Mouse (Mus musculus): ENCODE results near the gene Olfr1211.

- TF ChIP-seq CTCF (IDR thresholded peaks at IDR 0.05; ENCODE audit: insufficient read depth, low read length) (no peak), POLR2A (IDR thresholded peaks at IDR 0.05; ENCODE audit: borderline replicate concordance, extremely low read depth, low read depth, low read length) (no peak)
Observed at GRCm38 (mm10) chr2:88953669-88954068, 15.8 kb upstream of the Olfr1211 start, which contains the start of gene Olfr1212.

Data from lung, adult 2 months (tissue).